Mouse (Mus musculus): ENCODE measurements around the gene Ntng1. TPM values are rescaled to one million over a fixed set of nuclear protein-coding genes. Genes with fewer than 3 reads are reported as not detected.

Gene Ntng1
- polyA plus RNA-seq, 1 experiment = 0.02 TPM

- no peaks in the 10 kb centered on the region for H3K79me2 ChIP-seq (ENCODE audit: control insufficient read depth, insufficient read depth)
- H3ac ChIP-seq (ENCODE audit: control insufficient read depth, insufficient read length, low read depth) = no peak overlapping the region
- H3K79me3 ChIP-seq (ENCODE audit: low read depth) = no peaks in the 10 kb centered on the region
- no peaks in the 10 kb centered on the region for H3K27me3 ChIP-seq (ENCODE audit: control insufficient read depth, insufficient read depth, insufficient read length)
- TF ChIP-seq USF1 (IDR thresholded peaks at IDR 0.05; ENCODE audit: low read depth) (no peak), CEBPB (IDR thresholded peaks at IDR 0.05; ENCODE audit: low read depth) (no peak), MAX (IDR thresholded peaks at IDR 0.05) (no peak), MYOG (IDR thresholded peaks at IDR 0.05; ENCODE audit: control insufficient read depth, extremely low read depth, insufficient read length) (no peak), FOSL1 (IDR thresholded peaks at IDR 0.05; ENCODE audit: insufficient read depth, low read length, poor library complexity, severe bottlenecking) (no peak), MYOD1 (IDR thresholded peaks at IDR 0.05; ENCODE audit: control insufficient read depth, insufficient read length, low read depth) (no peak), CTCF (IDR thresholded peaks at IDR 0.05; ENCODE audit: control insufficient read depth, insufficient read depth, insufficient read length) (no peak)
- H3K4me3 ChIP-seq (ENCODE audit: insufficient read depth, poor library complexity, severe bottlenecking) = no peak overlapping the region
- H3K36me3 ChIP-seq (ENCODE audit: control insufficient read depth, insufficient read depth) = no peaks in the 10 kb centered on the region
These were observed 206.2 kb downstream of the Ntng1 start for GRCm38 (mm10) chr3:109937634-109938033.

- TF ChIP-seq MYOD1 (IDR thresholded peaks at IDR 0.05; ENCODE audit: control insufficient read depth, insufficient read length, low read depth) (no peak), FOSL1 (IDR thresholded peaks at IDR 0.05; ENCODE audit: insufficient read depth, low read length, poor library complexity, severe bottlenecking) (no peak), CEBPB (IDR thresholded peaks at IDR 0.05; ENCODE audit: low read depth) (peak; percentile 93), MAX (IDR thresholded peaks at IDR 0.05) (no peak), USF1 (IDR thresholded peaks at IDR 0.05; ENCODE audit: low read depth) (no peak)
- Histone ChIP-seq H3ac (ENCODE audit: control insufficient read depth, insufficient read length, low read depth) (no peak overlapping the region), H3K27me3 (ENCODE audit: control insufficient read depth, insufficient read depth, insufficient read length) (no peaks in the 10 kb centered on the region), H3K79me2 (ENCODE audit: control insufficient read depth, insufficient read depth) (no peaks in the 10 kb centered on the region), H3K79me3 (ENCODE audit: low read depth) (no peaks in the 10 kb centered on the region), H3K36me3 (ENCODE audit: control insufficient read depth, insufficient read depth) (no peaks in the 10 kb centered on the region), H3K4me3 (ENCODE audit: insufficient read depth, poor library complexity, severe bottlenecking) (no peak overlapping the region)
These were observed 207.5 kb downstream of the Ntng1 start for GRCm38 (mm10) chr3:109936275-109936674.

- H3K36me3 ChIP-seq (ENCODE audit: control insufficient read depth, insufficient read depth) = no peaks in the 10 kb centered on the region
- TF ChIP-seq CEBPB (IDR thresholded peaks at IDR 0.05; ENCODE audit: low read depth) (no peak), MAX (IDR thresholded peaks at IDR 0.05) (no peak), MYOG (IDR thresholded peaks at IDR 0.05; ENCODE audit: control insufficient read depth, extremely low read depth, insufficient read length) (no peak), FOSL1 (IDR thresholded peaks at IDR 0.05; ENCODE audit: insufficient read depth, low read length, poor library complexity, severe bottlenecking) (no peak), CTCF (IDR thresholded peaks at IDR 0.05; ENCODE audit: control insufficient read depth, insufficient read depth, insufficient read length) (no peak), MYOD1 (IDR thresholded peaks at IDR 0.05; ENCODE audit: control insufficient read depth, insufficient read length, low read depth) (no peak), USF1 (IDR thresholded peaks at IDR 0.05; ENCODE audit: low read depth) (no peak)
- no peaks in the 10 kb centered on the region for H3K79me3 ChIP-seq (ENCODE audit: low read depth)
- H3K27me3 ChIP-seq (ENCODE audit: control insufficient read depth, insufficient read depth, insufficient read length) = no peaks in the 10 kb centered on the region
- no peak overlapping the region for H3ac ChIP-seq (ENCODE audit: control insufficient read depth, insufficient read length, low read depth)
- no peaks in the 10 kb centered on the region for H3K79me2 ChIP-seq (ENCODE audit: control insufficient read depth, insufficient read depth)
- no peak overlapping the region for H3K4me3 ChIP-seq (ENCODE audit: insufficient read depth, poor library complexity, severe bottlenecking)
These were observed 211.6 kb downstream of the Ntng1 start for GRCm38 (mm10) chr3:109932261-109932660.

DNA sequence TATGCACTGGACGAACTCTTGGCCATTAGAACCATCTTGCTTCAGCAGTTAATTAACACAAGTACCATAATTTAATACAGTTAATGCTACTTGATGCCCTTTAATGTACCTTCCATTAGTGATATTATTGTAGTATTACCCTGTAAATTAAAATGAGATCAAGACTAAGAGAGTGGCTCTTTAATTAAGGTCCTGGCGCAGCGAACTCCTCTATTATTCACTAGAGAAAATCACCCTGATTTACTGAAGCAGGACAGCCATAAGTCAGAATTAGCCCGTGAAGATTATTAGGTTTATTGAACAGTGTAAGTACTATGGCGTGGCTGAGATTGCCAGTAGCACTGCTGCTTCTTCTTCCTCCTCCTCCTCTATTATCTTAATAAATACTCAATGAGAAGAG, 212.8 kb downstream of the Ntng1 start:
- Histone ChIP-seq H3K27me3 (ENCODE audit: control insufficient read depth, insufficient read depth, insufficient read length) (no peaks in the 10 kb centered on the region), H3K4me3 (ENCODE audit: insufficient read depth, poor library complexity, severe bottlenecking) (no peak overlapping the region), H3K79me3 (ENCODE audit: low read depth) (no peaks in the 10 kb centered on the region), H3ac (ENCODE audit: control insufficient read depth, insufficient read length, low read depth) (no peak overlapping the region), H3K36me3 (ENCODE audit: control insufficient read depth, insufficient read depth) (no peaks in the 10 kb centered on the region), H3K79me2 (ENCODE audit: control insufficient read depth, insufficient read depth) (no peaks in the 10 kb centered on the region)
- no peak for TF ChIP-seq MYOD1 (IDR thresholded peaks at IDR 0.05; ENCODE audit: control insufficient read depth, insufficient read length, low read depth)
- no peak for TF ChIP-seq CEBPB (IDR thresholded peaks at IDR 0.05; ENCODE audit: low read depth)
- no peak for TF ChIP-seq FOSL1 (IDR thresholded peaks at IDR 0.05; ENCODE audit: insufficient read depth, low read length, poor library complexity, severe bottlenecking)
- no peak for TF ChIP-seq MAX (IDR thresholded peaks at IDR 0.05)
- no peak for TF ChIP-seq USF1 (IDR thresholded peaks at IDR 0.05; ENCODE audit: low read depth)

- no peaks in the 10 kb centered on the region for H3K79me3 ChIP-seq (ENCODE audit: low read depth)
- no peaks in the 10 kb centered on the region for H3K79me2 ChIP-seq (ENCODE audit: control insufficient read depth, insufficient read depth)
- H3K27me3 ChIP-seq (ENCODE audit: control insufficient read depth, insufficient read depth, insufficient read length) = no peaks in the 10 kb centered on the region
- H3K4me3 ChIP-seq (ENCODE audit: insufficient read depth, poor library complexity, severe bottlenecking) = no peak overlapping the region
- TF ChIP-seq CEBPB (IDR thresholded peaks at IDR 0.05; ENCODE audit: low read depth) (no peak), MYOD1 (IDR thresholded peaks at IDR 0.05; ENCODE audit: control insufficient read depth, insufficient read length, low read depth) (no peak), CTCF (IDR thresholded peaks at IDR 0.05; ENCODE audit: control insufficient read depth, insufficient read depth, insufficient read length) (no peak), MYOG (IDR thresholded peaks at IDR 0.05; ENCODE audit: control insufficient read depth, extremely low read depth, insufficient read length) (no peak), FOSL1 (IDR thresholded peaks at IDR 0.05; ENCODE audit: insufficient read depth, low read length, poor library complexity, severe bottlenecking) (no peak), MAX (IDR thresholded peaks at IDR 0.05) (no peak), USF1 (IDR thresholded peaks at IDR 0.05; ENCODE audit: low read depth) (no peak)
- H3K36me3 ChIP-seq (ENCODE audit: control insufficient read depth, insufficient read depth) = no peaks in the 10 kb centered on the region
- H3ac ChIP-seq (ENCODE audit: control insufficient read depth, insufficient read length, low read depth) = no peak overlapping the region
These were observed 220.0 kb downstream of the Ntng1 start for GRCm38 (mm10) chr3:109923788-109924187.

- Histone ChIP-seq H3K27me3 (ENCODE audit: control insufficient read depth, insufficient read depth, insufficient read length) (no peaks in the 10 kb centered on the region), H3K79me3 (ENCODE audit: low read depth) (no peaks in the 10 kb centered on the region), H3K36me3 (ENCODE audit: control insufficient read depth, insufficient read depth) (no peaks in the 10 kb centered on the region), H3K79me2 (ENCODE audit: control insufficient read depth, insufficient read depth) (no peaks in the 10 kb centered on the region), H3K4me3 (ENCODE audit: insufficient read depth, poor library complexity, severe bottlenecking) (no peak overlapping the region), H3ac (ENCODE audit: control insufficient read depth, insufficient read length, low read depth) (no peak overlapping the region)
- TF ChIP-seq MAX (IDR thresholded peaks at IDR 0.05) (no peak), USF1 (IDR thresholded peaks at IDR 0.05; ENCODE audit: low read depth) (no peak), FOSL1 (IDR thresholded peaks at IDR 0.05; ENCODE audit: insufficient read depth, low read length, poor library complexity, severe bottlenecking) (no peak), CTCF (IDR thresholded peaks at IDR 0.05; ENCODE audit: control insufficient read depth, insufficient read depth, insufficient read length) (no peak), MYOD1 (IDR thresholded peaks at IDR 0.05; ENCODE audit: control insufficient read depth, insufficient read length, low read depth) (no peak), CEBPB (IDR thresholded peaks at IDR 0.05; ENCODE audit: low read depth) (no peak), MYOG (IDR thresholded peaks at IDR 0.05; ENCODE audit: control insufficient read depth, extremely low read depth, insufficient read length) (no peak)
These were observed 224.8 kb downstream of the Ntng1 start for GRCm38 (mm10) chr3:109918996-109919395.
